Mouse (Mus musculus) erythroblast, embryonic 14.5 days (primary cell): Measurements from ENCODE around the gene Rtl10. TPM values are rescaled to one million over a fixed set of nuclear protein-coding genes. Genes with fewer than 3 reads are reported as not detected.
A peak's percentile ranks its signal among the peaks of the same experiment; 100 is the strongest.

Source experiments
- H3K27me3 ChIP-seq: 2 replicates; pipeline ENCODE4 v1.6.1; 2012; ENCODE audit warnings: inconsistent platforms; ENCODE audit not compliant: control insufficient read depth
- H3K36me3 ChIP-seq: 2 replicates; pipeline ENCODE4 v1.6.1; 2012; ENCODE audit warnings: mild to moderate bottlenecking, inconsistent platforms; ENCODE audit not compliant: control insufficient read depth
- H3K4me1 ChIP-seq: 2 replicates; pipeline ENCODE4 v1.6.1; 2012; ENCODE audit warnings: inconsistent platforms; ENCODE audit not compliant: control insufficient read depth
- H3K4me3 ChIP-seq: replicated peaks from 2 replicates; pipeline ENCODE3; 2012; ENCODE audit warnings: moderate library complexity, mild to moderate bottlenecking, inconsistent platforms
- H3K9me3 ChIP-seq: 2 replicates; pipeline ENCODE4 v1.6.1; 2012; ENCODE audit warnings: low read length, inconsistent platforms, mixed read lengths; ENCODE audit not compliant: control insufficient read depth
- GATA1 ChIP-seq: IDR thresholded peaks from 2 replicates; pipeline ENCODE4 v1.6.1; 2012; ENCODE audit warnings: low read length, inconsistent platforms, mixed read lengths
- TAL1 ChIP-seq: IDR thresholded peaks from 3 replicates; pipeline ENCODE4 v1.6.1; 2012; ENCODE audit warnings: low read length, inconsistent platforms, mixed read lengths
- polyA plus RNA-seq: library from polyadenylated mRNA; stranded (reverse); fragments of >175 nt; gene quantifications from 2 replicates; pipeline ENCODE4 v1.2.3, GENCODE M21; 2012

Rtl10 gene
- 0.06 and 0.15 TPM in 2 replicates for polyA plus RNA-seq

DNA sequence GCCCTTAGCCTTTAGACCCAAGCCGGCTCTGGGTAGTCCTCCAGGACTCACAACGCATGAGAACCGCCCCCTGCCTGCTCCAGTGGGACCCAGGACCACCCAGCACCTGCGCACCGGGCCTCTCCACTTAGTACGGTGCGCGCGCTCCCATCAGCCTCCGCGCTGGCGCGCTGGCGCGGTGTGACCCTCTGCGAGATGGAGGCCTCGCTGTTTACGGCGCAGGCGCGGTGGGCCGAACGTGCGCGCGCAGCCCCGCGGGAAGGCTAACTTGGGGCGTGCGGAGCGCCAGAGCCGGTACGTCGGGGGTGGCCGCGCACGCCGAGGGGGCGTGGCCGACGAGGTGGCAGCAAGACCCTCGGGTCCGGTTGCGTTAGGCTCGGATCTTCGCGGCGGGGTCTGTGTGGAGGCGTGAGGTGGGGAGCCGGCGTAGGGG, at the start of gene Rtl10, which contains the start of gene Gnb1l:
Gene Rtl10 (plus strand): TSS at position 344 of the 433 bp plus-strand sequence.
Gene Gnb1l (plus strand): TSS at position 156 of the 433 bp plus-strand sequence.
- TF ChIP-seq GATA1: no peak
- no peak for TF ChIP-seq TAL1
- Histone ChIP-seq H3K9me3 (no peaks in the 10 kb centered on the region), H3K4me3 (peak within 1 kb of the TSS; percentile 95), H3K4me1 (peaks cover 45% of the 10 kb centered on the region), H3K36me3 (peaks cover 30% of the 10 kb centered on the region), H3K27me3 (no peaks in the 10 kb centered on the region)

DNA sequence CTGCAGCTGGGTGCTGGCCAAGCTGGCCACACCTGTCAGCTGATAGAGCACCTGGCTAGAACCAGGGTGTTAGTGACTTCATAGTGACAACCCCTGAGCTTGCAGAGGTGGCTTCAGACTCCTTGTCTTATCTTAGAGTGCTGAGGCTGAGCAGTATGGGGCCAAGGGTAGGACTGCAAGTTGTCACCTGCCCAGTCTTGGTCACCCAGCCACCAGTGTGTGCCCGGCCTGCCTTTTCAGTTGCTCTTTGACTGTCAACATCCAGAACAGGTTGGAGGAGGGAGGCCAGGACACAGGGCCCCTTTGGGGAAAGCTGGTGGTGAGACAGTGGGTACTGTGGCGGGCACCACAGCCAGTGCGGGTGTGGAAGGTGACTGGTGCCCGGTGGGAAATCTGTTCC, 49.7 kb upstream of the Rtl10 start:
- H3K9me3 ChIP-seq: no peaks in the 10 kb centered on the region
- TF ChIP-seq GATA1 (no peak), TAL1 (no peak)
- H3K4me3 ChIP-seq: no peak overlapping the region
- H3K36me3 ChIP-seq: peaks cover 100% of the 10 kb centered on the region
- H3K27me3 ChIP-seq: no peaks in the 10 kb centered on the region
- H3K4me1 ChIP-seq: peaks cover 14% of the 10 kb centered on the region

DNA sequence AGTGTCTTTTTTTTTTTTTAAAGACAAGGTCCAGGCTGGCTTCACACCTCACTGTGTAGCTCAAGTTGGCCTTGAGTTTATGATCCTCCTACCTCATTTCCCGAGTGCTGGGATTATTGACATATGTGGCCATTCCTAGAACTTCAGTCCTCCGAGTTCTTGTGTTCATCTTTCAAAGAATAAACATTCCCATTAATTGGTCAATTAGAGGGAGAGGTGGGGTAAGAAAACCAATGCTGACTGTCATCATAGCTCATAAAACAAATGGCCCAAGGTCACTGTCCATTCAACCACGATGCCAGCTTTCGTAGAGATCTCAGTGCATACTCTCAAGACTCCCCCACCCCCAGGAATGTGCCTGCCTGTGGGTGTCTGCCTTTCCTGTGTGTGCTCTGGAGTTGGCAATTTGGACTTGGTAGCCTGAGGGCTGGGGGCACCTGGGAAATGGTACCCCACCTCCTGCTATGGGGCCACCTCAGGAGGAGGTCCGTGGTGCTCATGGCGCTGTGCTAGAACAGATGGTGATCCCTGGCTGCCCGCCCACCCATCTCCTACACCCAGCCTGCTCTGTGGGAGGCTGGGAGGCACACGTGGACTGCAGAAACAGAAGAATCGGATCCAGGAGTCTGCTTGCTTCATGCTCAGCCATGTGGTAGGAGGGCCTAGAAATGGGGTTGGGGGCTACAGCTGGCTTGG, 47.1 kb upstream of the Rtl10 start:
- TF ChIP-seq GATA1 (no peak), TAL1 (no peak)
- no peak overlapping the region for H3K4me3 ChIP-seq
- peaks cover 100% of the 10 kb centered on the region for H3K36me3 ChIP-seq
- H3K9me3 ChIP-seq: no peaks in the 10 kb centered on the region
- H3K4me1 ChIP-seq: peaks cover 16% of the 10 kb centered on the region
- H3K27me3 ChIP-seq: no peaks in the 10 kb centered on the region

DNA sequence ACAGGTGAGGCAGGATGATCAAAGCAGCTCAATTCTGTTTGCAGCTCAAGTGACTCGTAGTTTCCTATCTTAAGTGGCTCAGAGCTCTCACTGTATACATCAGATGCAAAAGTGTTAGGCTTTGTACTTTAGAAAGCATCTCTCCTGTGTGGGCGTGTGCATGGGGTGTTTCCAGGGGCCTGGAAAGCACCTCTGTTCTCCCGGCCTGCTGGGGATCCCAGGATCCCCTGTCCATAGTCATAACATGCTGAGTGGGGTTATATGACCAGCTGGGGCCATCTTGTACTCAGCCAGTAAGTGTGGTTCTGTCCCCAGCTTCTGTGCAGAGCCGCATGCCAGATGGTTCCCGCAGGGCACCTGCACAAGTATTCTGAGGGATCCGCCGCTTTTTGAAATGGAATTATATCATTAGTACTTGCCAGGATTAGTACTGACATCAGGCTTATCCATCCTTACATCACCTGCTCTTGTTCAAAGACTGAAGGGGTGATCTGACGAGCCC, 46.3 kb upstream of the Rtl10 start:
- Histone ChIP-seq H3K36me3 (peaks cover 100% of the 10 kb centered on the region), H3K27me3 (no peaks in the 10 kb centered on the region), H3K9me3 (no peaks in the 10 kb centered on the region), H3K4me1 (peaks cover 21% of the 10 kb centered on the region), H3K4me3 (no peak overlapping the region)
- TF ChIP-seq TAL1: no peak
- TF ChIP-seq GATA1: no peak

DNA sequence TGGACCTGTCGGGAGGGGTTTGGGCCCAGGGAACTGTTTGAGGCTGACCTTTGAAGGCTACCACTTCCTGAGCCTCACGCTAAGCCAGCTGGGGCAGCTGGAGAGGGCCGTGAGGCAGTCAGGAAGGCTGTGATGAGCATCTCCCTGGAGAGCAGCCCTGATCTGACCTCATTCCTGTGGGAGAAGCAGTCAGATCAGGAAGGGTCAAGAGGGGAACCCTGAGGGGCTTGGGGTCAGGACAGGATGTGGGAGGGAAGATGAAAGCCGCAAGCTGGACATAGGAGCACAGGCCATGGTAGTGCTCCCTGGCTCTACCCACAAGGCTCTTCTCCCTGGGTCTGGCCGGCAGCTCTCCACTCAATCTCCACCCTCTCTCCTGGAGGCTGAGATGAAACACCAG, 44.9 kb upstream of the Rtl10 start:
- H3K9me3 ChIP-seq: no peaks in the 10 kb centered on the region
- TF ChIP-seq GATA1: no peak
- no peak for TF ChIP-seq TAL1
- no peak overlapping the region for H3K4me3 ChIP-seq
- peaks cover 100% of the 10 kb centered on the region for H3K36me3 ChIP-seq
- H3K4me1 ChIP-seq: peaks cover 27% of the 10 kb centered on the region
- no peaks in the 10 kb centered on the region for H3K27me3 ChIP-seq

DNA sequence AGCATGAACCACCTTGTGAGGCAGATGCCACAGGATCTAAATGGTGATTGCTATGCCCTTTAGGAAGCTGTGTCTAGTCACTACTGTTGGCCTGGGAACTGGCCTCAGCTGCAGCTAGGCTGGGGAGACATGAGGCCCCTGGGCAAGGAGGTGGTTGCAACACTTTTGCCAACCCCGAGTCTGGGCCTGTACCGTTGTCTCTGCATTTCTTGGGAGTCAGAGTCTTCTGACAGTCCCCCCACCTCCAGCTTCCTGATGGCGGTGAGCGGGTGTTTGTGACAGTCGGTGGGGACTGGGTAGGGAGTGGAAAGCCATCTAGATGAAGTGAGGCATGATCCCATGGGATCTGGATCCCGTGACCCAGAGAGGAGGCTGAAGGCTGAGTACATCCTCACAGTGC, 43.3 kb upstream of the Rtl10 start:
- Histone ChIP-seq H3K4me1 (peaks cover 36% of the 10 kb centered on the region), H3K27me3 (no peaks in the 10 kb centered on the region), H3K4me3 (no peak overlapping the region), H3K36me3 (peaks cover 100% of the 10 kb centered on the region), H3K9me3 (no peaks in the 10 kb centered on the region)
- TF ChIP-seq GATA1 (no peak), TAL1 (no peak)

DNA sequence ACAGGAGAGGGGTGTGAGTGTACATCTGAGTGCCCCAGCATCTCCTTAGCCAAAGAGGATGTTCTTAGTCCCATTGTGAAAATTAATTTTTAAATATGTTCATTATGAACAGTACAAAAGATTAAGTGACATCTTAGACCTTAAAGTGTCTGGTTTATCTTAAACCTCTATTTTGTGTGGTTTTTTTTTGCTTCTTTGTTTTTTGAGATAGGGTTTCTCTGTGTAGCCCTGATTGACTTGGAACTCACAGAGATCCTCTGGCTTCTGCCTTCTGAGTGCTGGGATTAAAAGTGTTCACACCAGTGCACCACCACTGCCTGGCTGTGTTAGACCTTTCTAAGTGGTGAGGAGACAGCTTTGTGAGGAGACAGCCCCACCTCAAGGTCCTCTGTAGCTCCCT, 40.0 kb upstream of the Rtl10 start:
- peaks cover 44% of the 10 kb centered on the region for H3K4me1 ChIP-seq
- H3K4me3 ChIP-seq: no peak overlapping the region
- no peaks in the 10 kb centered on the region for H3K9me3 ChIP-seq
- no peaks in the 10 kb centered on the region for H3K27me3 ChIP-seq
- TF ChIP-seq TAL1: no peak
- TF ChIP-seq GATA1: no peak
- H3K36me3 ChIP-seq: peaks cover 100% of the 10 kb centered on the region

DNA sequence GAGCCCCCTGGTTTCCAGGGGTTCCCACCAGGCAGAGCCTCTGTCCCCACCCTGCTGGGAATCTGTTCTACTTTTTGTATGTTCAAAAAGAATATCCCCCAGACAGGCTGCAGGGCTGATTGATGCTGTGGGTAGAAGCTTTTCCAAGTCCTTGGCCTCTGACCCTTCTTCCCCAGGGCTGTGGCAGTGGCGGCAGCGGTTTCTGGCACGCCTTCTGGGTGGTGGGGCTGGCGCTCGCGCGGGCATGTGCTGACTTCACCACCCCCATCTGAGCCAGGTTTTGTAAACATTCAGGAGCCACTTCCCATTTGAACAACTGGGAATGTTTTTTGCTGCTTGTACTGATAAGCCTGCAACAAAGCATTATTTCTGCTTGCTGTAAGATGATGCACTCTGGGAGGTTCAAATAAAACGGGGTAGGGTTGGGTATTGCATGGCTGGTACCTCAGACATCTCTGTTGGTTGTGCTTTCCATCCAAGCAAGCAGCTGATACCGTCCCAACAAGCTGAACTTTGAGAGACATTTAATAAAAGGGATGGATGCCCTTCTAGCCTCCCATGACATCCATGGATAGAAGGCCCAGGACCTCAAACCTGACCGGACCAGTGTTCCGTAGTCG, 39.3 kb upstream of the Rtl10 start:
- Histone ChIP-seq H3K4me3 (no peak overlapping the region), H3K9me3 (no peaks in the 10 kb centered on the region), H3K4me1 (peaks cover 44% of the 10 kb centered on the region), H3K36me3 (peaks cover 100% of the 10 kb centered on the region), H3K27me3 (no peaks in the 10 kb centered on the region)
- TF ChIP-seq TAL1 (no peak), GATA1 (no peak)

DNA sequence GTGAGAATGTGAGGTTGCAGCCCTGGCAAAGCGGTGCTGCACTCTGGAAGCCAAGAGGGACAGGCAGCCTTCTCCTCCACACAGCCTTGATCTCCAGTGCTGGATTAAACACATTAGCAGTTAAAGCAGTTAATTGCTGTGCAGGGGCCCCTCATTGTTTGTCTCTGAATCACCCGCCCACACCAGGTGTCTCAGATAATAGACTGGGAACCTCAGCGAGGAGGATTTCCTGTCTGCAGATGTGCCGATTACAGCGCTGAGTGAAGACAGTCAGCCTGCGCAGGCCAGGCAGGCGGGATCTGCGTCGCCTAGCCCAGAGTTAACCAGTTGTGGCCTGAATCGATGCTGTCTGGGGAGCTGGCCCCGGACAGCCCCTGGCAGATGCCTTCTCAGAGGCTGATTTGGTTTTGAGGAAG, 38.7 kb upstream of the Rtl10 start:
- no peaks in the 10 kb centered on the region for H3K27me3 ChIP-seq
- H3K9me3 ChIP-seq: no peaks in the 10 kb centered on the region
- peaks cover 44% of the 10 kb centered on the region for H3K4me1 ChIP-seq
- TF ChIP-seq GATA1: no peak
- TF ChIP-seq TAL1: no peak
- H3K4me3 ChIP-seq: no peak overlapping the region
- H3K36me3 ChIP-seq: peaks cover 100% of the 10 kb centered on the region
